Mouse (Mus musculus): ENCODE data around the gene Lca5l.
A peak's percentile ranks its signal among the peaks of the same experiment; 100 is the strongest.
"Not testable (repeated sequence)": the region's sequence is repeated elsewhere in the genome, so short reads cannot be mapped to it uniquely, and the experiment has no call there.

Gene Lca5l

DNA sequence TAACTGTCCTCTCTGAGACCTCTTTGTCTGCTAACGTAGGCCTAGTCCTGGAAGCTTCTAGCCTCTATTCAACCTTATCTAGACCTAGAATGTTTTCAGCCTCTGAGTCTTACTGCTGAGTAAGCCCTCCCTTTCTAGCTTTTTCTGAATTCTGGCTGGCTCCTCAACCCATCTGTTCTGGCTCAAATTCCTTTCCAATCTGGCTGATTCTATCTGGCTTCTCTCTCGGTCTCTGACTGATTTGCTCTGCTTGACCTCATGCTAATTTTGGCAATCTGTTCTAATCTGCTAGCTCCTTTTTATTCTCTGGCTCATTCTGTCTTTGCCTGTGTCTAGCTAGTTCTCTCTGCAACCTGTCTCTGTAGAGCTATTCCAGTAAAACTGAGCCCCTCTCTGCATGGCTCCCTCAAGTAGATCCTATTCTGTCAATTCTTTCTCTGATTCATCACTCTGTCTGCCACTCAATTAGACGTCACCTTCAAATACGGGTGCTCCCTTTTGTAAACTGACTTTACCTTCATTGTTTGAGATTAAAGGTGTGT is 26.3 kb downstream of the Lca5l start:
- DNase-seq = no peak

- DNase-seq = no peak
Measured at GRCm38 (mm10) chr16:96161336-96161735, 30.7 kb downstream of the Lca5l start.

- no peak for DNase-seq
Measured at GRCm38 (mm10) chr16:96160927-96161326, 31.1 kb downstream of the Lca5l start.

GRCm38 (mm10) chr16:96159794-96160346 is 32.2 kb downstream of the Lca5l start:
- no peak for DNase-seq

GRCm38 (mm10) chr16:96159091-96159731 is 32.9 kb downstream of the Lca5l start:
- DNase-seq = peak; percentile 51 to 55

GRCm38 (mm10) chr16:96158511-96159080 is 33.5 kb downstream of the Lca5l start:
- DNase-seq = no peak

DNA sequence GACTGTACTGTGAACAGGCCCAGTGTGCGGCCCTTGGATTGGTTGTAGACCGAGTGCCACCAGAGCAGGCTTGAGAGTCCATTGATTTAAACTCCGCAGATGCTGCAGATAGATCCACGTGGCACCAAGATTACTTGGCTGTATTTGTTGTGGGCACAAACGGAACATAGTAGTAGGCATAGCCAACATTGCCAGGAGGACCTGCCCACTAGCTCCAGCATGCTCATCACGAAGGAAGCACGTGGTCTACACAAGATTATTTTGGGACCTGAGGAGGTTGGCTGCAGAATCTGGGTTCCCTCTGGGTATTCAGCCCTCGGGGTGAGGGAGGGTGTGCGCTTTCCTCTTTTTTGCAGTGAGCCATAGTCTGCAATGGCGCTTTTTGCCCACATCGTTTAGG is 34.9 kb downstream of the Lca5l start:
- DNase-seq = no peak

DNA sequence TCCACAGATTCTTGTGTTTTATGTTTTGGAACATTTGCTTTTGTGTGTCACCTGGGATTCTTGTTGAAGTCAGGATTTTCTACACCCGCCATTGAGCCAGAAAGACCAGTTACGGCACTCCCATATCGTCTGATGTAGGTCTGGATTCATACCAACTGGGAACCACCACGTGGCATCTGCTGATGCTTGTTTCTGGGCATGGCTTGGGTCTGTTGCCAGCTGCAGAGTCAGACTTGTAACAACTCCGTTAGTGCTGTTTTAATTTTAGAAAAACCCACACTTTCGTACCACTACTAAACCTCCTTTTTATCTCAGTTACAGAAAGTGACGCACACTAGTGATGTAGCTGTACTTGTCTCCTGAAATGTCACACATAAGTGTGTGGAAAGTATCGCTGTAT is 36.1 kb downstream of the Lca5l start:
- no peak for DNase-seq

GRCm38 (mm10) chr16:96154476-96154875 is 37.6 kb downstream of the Lca5l start:
- no peak for DNase-seq

- peak; percentile 88 for DNase-seq
Measured at GRCm38 (mm10) chr16:96151551-96151950, 40.5 kb downstream of the Lca5l start.

DNA sequence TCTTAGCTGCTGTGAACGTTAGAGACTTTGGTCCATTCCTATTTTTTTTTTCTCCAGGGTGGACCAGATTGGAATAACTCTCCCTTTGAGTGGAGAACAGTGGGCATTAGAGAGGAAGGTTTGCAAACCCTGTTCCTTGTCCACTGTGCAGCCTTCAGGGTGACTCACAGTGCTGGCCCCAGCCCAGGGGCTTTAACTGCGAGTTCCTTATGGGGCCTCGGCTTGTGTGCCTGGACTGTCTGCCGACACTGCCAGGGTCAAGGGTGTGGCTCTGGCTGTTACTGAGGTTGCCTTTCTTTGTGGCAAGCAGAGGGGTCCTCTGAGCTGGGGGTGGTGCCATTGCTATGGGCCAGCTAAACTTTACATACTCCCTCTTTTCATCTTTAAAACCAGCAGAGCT is 41.1 kb downstream of the Lca5l start:
- DNase-seq = no peak

DNA sequence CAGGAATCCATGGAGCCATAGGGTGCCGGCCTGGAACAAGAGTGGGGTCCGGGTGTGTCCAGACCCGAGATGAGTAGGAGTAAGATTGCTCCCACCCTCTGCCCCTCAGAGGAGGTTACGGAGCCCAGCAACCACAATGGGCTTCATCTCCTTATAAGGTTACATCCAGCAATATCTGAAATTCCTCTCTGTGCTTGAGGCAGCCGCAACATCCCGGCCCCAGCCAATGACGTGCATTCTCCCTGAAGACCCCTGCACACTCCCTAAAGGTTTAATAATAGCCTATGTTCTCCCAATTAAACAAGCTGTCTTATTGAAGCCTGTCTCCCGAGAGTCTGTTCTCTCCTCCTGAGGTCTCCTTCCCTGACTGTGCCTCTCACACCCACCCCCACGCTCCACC is 42.8 kb downstream of the Lca5l start:
- no peak for DNase-seq

- DNase-seq = no peak
Measured at GRCm38 (mm10) chr16:96148834-96149233, 43.2 kb downstream of the Lca5l start.

DNA sequence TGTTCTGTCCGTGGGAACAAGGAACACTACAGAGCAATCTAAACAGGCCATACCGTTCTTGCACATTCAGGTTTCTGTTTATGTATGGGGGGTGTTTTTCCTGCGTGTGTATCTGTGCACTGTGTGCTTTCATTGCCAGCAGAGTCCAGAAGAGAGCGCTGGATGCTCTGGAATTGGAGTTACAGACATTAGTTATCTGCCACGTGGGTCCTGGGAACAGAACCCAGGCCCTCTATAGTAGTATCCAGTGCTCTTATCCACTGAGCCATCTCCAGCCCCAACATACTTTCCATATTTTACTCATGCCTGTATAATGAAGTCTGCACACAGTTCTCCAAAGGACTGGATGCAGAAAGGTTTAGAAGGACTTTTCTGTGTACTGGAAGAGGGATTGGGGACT is 46.3 kb downstream of the Lca5l start:
- no peak for DNase-seq

GRCm38 (mm10) chr16:96145110-96145800 is 46.8 kb downstream of the Lca5l start, which contains the start of gene Wrb:
TSS of gene Wrb (plus strand) at chr16:96145407.
- DNase-seq = peak; percentile 99

DNA sequence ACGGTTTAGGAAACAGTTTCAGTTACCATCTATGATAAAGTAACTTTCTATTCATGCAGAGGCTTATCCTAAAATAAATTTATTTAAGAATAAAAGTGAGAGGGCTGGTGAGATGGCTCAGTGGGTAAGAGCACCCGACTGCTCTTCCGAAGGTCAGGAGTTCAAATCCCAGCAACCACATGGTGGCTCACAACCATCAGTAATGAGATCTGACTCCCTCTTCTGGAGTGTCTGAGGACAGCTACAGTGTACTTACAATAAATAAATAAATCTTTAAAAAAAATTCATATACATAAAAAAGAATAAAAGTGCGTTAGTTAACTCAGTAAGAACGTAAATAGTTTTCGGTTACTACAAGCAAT is 47.3 kb downstream of the Lca5l start:
- DNase-seq = not testable (repeated sequence)

DNA sequence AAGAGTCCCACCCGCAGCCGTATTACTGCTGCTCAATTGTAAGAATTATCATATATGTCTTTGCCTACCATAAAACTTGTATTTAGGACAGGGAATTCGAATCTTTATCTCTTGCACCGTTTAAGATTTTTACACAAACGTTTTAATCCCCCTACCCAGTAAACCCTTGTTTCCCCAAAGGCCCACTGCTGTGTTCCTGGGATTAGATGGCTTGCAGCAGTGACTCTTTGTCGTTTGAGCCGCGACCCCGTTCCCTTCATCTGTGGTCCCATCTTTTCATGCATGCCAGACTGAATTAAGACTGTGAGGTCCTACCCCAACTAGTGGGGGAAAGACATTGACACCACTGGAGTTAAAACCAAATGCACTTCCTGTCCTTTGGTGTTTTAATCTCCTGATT is 63.6 kb downstream of the Lca5l start:
- DNase-seq = no peak

DNA sequence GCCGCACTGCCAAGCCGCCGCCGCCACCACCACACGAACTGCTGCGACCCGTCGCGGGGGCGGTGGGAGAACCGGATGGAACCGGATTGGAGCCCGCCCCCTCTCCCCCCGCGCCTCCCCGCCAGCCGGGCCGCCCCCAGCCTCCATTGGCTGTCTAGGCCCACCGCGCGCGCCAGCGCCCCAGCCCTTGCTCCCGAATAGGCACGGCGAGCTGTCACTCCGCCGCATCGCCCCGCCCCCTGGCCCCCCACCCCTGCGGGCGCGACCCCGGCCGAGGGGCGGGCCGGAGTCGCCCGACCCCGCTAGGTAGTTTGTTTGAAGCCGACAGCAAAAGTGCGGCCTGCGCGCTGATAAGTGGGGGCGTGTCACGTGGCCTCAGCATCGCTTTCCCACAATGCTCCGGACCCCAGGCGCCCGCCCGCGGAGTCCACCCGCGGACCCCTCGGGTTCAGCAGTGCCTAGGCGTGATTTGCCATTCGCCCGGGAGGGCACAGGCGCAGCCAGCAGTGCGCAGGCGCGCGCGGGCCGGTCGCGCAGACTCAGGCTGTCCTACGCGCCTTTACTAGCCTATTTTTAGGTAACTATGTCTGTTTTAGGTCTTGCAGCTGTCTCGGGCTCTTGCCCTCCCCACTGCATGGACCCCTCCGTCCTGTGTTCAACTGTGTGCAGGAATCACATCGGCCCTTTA is 64.3 kb downstream of the Lca5l start, which contains the start of gene Hmgn1:
TSS of gene Hmgn1 (minus strand) at position 73 of the 688 bp plus-strand sequence.
- DNase-seq = peak; percentile 94 to 95

- no peak for DNase-seq
Measured at GRCm38 (mm10) chr16:96127288-96127656, 64.8 kb downstream of the Lca5l start.

DNA sequence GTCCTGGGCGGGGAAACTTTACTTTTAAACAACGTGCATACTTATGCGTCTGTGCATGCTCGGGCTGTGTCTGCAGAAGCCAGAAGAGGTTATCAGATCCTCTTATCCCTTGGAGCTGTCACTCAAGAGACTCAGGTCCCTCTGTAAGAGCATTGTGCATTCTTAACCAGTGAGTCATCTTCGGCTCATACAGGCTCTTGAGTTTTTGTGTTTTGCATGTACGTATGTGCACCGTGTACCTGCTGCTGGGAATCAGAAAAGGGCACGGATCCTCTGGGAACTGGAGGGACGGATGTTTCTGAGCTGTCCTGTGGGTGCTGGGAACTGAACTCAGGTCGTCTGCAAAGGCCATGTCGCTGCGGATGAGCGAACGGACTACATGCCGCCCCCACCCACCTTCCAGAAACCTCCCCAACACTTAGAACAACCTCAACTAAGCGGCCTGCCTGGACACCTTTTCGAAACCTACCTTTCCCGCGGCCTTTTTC is 65.3 kb downstream of the Lca5l start:
- DNase-seq = peak; percentile 33 to 40

DNA sequence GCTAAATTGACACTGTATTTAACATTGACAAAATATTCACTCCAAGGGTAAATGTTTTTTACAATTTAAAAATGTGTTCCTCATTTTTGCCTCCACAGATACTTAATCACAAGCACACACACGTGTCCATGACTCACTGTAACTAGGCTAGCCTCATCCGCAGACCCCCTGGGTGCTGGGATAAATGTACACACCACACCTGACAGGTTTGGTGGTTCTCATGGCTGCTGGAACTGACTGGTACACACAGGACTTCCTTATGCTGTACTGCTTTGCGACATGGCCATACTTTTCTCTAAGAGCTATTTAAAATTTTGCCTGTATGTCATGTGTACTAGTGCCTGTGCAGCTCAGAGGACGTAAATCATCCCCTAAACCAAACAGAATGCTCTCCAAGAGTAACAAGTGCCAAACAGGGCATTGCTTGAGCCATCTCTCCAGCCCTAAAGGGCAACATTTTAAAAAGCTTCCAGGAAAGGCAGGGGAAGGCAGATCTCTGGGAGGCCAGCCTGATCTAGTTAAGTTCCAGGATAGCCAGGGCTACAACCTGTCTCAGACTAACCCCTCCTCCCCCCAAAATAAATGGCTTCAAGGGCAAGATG is 71.9 kb downstream of the Lca5l start:
- DNase-seq = peak; percentile 20 to 24

DNA sequence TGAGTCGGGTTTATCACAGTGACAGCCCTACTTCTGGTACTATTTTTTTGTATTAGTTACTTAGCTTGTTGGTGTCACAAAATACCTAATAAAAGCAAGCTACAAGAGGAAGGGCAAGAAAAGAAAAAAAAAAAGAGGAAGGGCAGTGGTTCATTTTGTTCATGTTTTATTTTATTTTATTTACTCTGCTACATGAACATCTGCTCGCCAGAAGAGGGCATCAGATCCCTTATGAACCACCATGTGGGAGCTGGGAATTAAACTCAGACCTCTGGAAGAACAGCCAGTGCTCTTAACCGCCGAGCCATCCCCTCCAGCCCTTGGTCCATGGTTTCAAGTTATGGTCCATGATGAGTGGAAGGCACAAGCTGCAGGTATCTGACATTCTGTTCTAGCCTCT is 77.3 kb downstream of the Lca5l start:
- DNase-seq = peak; percentile 36 to 40
